Mouse (Mus musculus) liver, embryonic 14.5 days (tissue): ENCODE measurements around the gene Kdm1b. TPM values are rescaled to one million over a fixed set of nuclear protein-coding genes. Genes with fewer than 3 reads are reported as not detected.

Experiments
- ATAC-seq: fragments of 200-750 bp; cut with Nextera tagmentation; 2 replicates; pipeline ENCODE4 v1.8.0; 2017; ENCODE audit warnings: moderate number of reproducible peaks, mild to moderate bottlenecking, moderate library complexity; ENCODE audit not compliant: insufficient read depth
- DNase-seq, 3 experiments: peaks; one replicate each; pipeline ENCODE4 v3.0.0-alpha.2; 2012 to 2013; ENCODE audit warnings: low read depth in 3 of 3, low spot score in 3 of 3
- H3K27ac ChIP-seq: fragments of 300-500 bp; sonication (generic); 2 replicates; pipeline ENCODE4 v1.5.1; 2014; ENCODE audit warnings: moderate library complexity, mild to moderate bottlenecking, control low read depth, inconsistent platforms
- H3K27me3 ChIP-seq: fragments of 300-500 bp; sonication (generic); 2 replicates; pipeline ENCODE4 v1.6.1; 2014; ENCODE audit warnings: mild to moderate bottlenecking, low read length, moderate library complexity; ENCODE audit not compliant: control insufficient read depth, insufficient read depth
- H3K36me3 ChIP-seq: fragments of 300-500 bp; sonication (generic); replicated peaks from 2 replicates; pipeline ENCODE4 v1.6.1; 2014; ENCODE audit warnings: low read depth; ENCODE audit not compliant: control insufficient read depth, insufficient read depth
- H3K4me1 ChIP-seq, 2 experiments: fragments of 200-500 bp in 1 of 2; fragments of 300-500 bp in 1 of 2; sonication (generic) in 1 of 2; replicated peaks; 2 replicates each; pipeline ENCODE4 v1.6.1; 2012 to 2014; ENCODE audit warnings: antibody characterized with exemption in 1 of 2, inconsistent platforms in 1 of 2, low read length in 1 of 2; ENCODE audit not compliant: control insufficient read depth in 2 of 2, insufficient read depth in 2 of 2
- H3K4me2 ChIP-seq: fragments of 300-500 bp; sonication (generic); 2 replicates; pipeline ENCODE4 v1.6.1; 2014; ENCODE audit warnings: low read depth, mild to moderate bottlenecking, control low read depth, moderate library complexity
- H3K4me3 ChIP-seq, 2 experiments: fragments of 200-500 bp in 1 of 2; fragments of 300-500 bp in 1 of 2; sonication (generic) in 1 of 2; 2 replicates each; pipeline ENCODE4 v1.5.1; 2012 to 2014; ENCODE audit warnings: low read depth in 2 of 2, low read length in 2 of 2, mild to moderate bottlenecking in 2 of 2, control low read depth in 1 of 2, inconsistent platforms in 1 of 2, moderate library complexity in 1 of 2; ENCODE audit not compliant: insufficient read depth in 1 of 2
- H3K9ac ChIP-seq: fragments of 300-500 bp; sonication (generic); replicated peaks from 2 replicates; pipeline ENCODE4 v1.6.1; 2014; ENCODE audit warnings: mild to moderate bottlenecking, control low read depth, moderate library complexity
- H3K9me3 ChIP-seq: fragments of 300-500 bp; sonication (generic); 2 replicates; pipeline ENCODE4 v1.6.1; 2016; ENCODE audit warnings: low read length, mixed read lengths; ENCODE audit not compliant: control insufficient read depth
- CTCF ChIP-seq: IDR thresholded peaks from 2 replicates; pipeline ENCODE4 v1.5.1; 2016; ENCODE audit warnings: antibody characterized with exemption, low read depth, control low read depth
- EP300 ChIP-seq: IDR thresholded peaks from 2 replicates; pipeline ENCODE4 v1.6.1; 2016; ENCODE audit warnings: antibody characterized with exemption, low read depth
- WGBS: fragments of 180-500 bp; shearing (Covaris S2); extraction: QIAGEN DNeasy Blood & Tissue Kit; methylation state at CpG from one replicate; pipeline ENCODE4 v1.1.7; 2014; ENCODE audit not compliant: insufficient replicate concordance; 5-methylcytosine and 5-hydroxymethylcytosine counted together
- polyA plus RNA-seq, 2 experiments: library from polyadenylated mRNA; depleted of rRNA in 1 of 2; stranded (reverse) in 1 of 2; unstranded in 1 of 2; fragments of >200 nt; fragmentation: Nextera tagmentation in 1 of 2; extraction: Ambion mirVana in 1 of 2; gene quantifications; 2 replicates each; pipeline versions ENCODE4 v1.2.1 to v1.2.3; 2012 to 2014

Kdm1b gene
- polyA plus RNA-seq, 2 experiments: 2.5 to 2.8 TPM

DNA sequence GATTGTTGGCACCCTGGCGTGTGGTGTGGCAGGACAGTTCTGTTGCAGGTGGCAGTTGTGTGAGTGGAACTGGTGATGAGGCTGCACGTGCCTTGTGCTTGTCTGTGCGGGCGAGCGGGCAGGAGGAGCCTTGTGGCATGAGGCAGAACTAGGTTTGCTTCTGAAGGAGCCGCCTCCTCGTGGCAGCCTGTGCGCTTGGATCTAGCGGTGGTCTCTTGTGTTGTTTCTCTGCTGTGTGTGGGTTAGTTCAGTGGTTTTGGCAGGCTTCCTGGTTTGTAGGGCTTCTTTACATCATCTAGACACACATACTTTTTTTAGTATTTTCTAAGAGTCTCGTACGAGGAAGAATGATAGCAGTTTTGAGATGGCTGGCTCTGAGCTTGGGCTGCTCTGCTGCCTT lies 12.8 kb downstream of the Kdm1b start:
- WGBS: 66% methylated on average over 11 of the region's 11 CpGs
- no peak overlapping the region for H3K27ac ChIP-seq
- DNase-seq: no peak
- no peak overlapping the region for H3K4me2 ChIP-seq
- H3K27me3 ChIP-seq: no peaks in the 10 kb centered on the region
- no peaks in the 10 kb centered on the region for H3K36me3 ChIP-seq
- ATAC-seq: no peak
- TF ChIP-seq CTCF (no peak), EP300 (no peak)
- no peak overlapping the region for H3K4me3 ChIP-seq
- H3K9me3 ChIP-seq: no peaks in the 10 kb centered on the region
- H3K4me1 ChIP-seq: no peaks in the 10 kb centered on the region
- H3K9ac ChIP-seq: no peak overlapping the region

DNA sequence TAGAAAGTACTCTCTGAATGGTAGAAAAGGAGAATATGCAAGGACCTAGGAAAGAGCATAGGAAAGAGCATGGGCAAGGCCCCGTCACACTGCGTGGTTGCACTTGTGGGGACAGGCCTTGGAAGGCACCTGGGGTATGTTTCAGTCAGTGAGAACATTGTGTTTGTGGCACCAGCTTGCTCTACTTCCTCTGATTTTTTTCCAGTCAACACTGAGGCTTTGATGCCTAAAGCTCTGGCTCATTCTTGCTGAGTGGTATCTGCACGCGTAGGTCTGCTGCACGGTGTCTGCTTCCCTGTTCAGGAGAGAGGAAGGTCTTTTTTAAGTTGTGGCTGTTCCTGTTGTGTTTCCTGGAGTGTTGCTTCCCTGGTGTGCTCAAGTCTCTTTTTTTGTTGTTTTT lies 13.5 kb downstream of the Kdm1b start:
- TF ChIP-seq EP300 (no peak), CTCF (no peak)
- H3K9ac ChIP-seq: no peak overlapping the region
- H3K36me3 ChIP-seq: no peaks in the 10 kb centered on the region
- ATAC-seq (no peak), DNase-seq (no peak)
- no peak overlapping the region for H3K27ac ChIP-seq
- 77% methylated on average over 5 of the region's 5 CpGs for WGBS
- H3K27me3 ChIP-seq: no peaks in the 10 kb centered on the region
- H3K9me3 ChIP-seq: no peaks in the 10 kb centered on the region
- H3K4me2 ChIP-seq: no peak overlapping the region
- no peak overlapping the region for H3K4me3 ChIP-seq
- no peaks in the 10 kb centered on the region for H3K4me1 ChIP-seq

DNA sequence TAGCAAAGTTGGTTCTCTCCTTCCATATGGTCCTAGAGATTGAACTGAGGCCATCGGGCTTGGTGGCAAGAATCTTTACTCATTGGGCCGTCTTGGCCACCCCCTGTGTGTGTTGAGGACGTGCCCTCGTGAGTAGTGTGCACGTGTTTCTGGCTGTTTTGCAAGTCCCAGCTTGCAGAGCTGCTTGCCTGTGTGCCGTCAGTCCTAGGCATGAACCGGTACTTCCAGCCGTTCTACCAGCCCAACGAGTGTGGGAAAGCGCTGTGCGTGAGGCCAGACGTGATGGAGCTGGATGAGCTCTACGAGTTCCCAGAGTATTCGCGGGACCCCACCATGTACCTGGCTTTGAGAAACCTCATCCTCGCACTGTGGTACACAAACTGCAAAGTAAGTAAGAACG lies 19.5 kb downstream of the Kdm1b start:
- Histone ChIP-seq H3K4me2 (no peak overlapping the region), H3K36me3 (no peaks in the 10 kb centered on the region), H3K4me3 (no peak overlapping the region), H3K9me3 (no peaks in the 10 kb centered on the region), H3K4me1 (no peaks in the 10 kb centered on the region), H3K9ac (no peak overlapping the region), H3K27me3 (no peaks in the 10 kb centered on the region), H3K27ac (no peak overlapping the region)
- DNase-seq (no peak), ATAC-seq (no peak)
- TF ChIP-seq EP300 (no peak), CTCF (no peak)
- WGBS: 84% methylated on average over 17 of the region's 17 CpGs

GRCm38 (mm10) chr13:47063985-47064760 lies 20.9 kb downstream of the Kdm1b start:
- TF ChIP-seq EP300 (no peak), CTCF (no peak)
- no peak overlapping the region for H3K9ac ChIP-seq
- no peak overlapping the region for H3K4me3 ChIP-seq
- H3K4me2 ChIP-seq: no peak overlapping the region
- ATAC-seq (no peak), DNase-seq (no peak)
- no peaks in the 10 kb centered on the region for H3K27me3 ChIP-seq
- H3K9me3 ChIP-seq: no peaks in the 10 kb centered on the region
- no peaks in the 10 kb centered on the region for H3K36me3 ChIP-seq
- no peak overlapping the region for H3K27ac ChIP-seq
- H3K4me1 ChIP-seq: no peaks in the 10 kb centered on the region
- WGBS: 72% methylated on average over 15 of the region's 15 CpGs

- Histone ChIP-seq H3K27ac (no peak overlapping the region), H3K4me1 (no peaks in the 10 kb centered on the region), H3K4me2 (no peak overlapping the region), H3K27me3 (no peaks in the 10 kb centered on the region), H3K36me3 (no peaks in the 10 kb centered on the region), H3K9ac (no peak overlapping the region), H3K4me3 (no peak overlapping the region), H3K9me3 (no peaks in the 10 kb centered on the region)
- no peak for TF ChIP-seq EP300
- no peak for TF ChIP-seq CTCF
- 79% methylated on average over 10 of the region's 10 CpGs for WGBS
- ATAC-seq (no peak), DNase-seq (no peak)
These were observed 23.2 kb downstream of the Kdm1b start for GRCm38 (mm10) chr13:47066516-47066915.
